Mouse (Mus musculus) embryonic facial prominence, embryonic 11.5 days (tissue): ENCODE measurements around the gene Me3. TPM values are rescaled to one million over a fixed set of nuclear protein-coding genes. Genes with fewer than 3 reads are reported as not detected.

Experiments
- ATAC-seq: fragments of 200-750 bp; cut with Nextera tagmentation; replicated peaks from 2 replicates; pipeline ENCODE4 v1.8.0; 2017; ENCODE audit warnings: low read depth; ENCODE audit not compliant: insufficient number of reproducible peaks, low FRiP score, low TSS enrichment
- DNase-seq: peaks from one replicate; pipeline ENCODE4 v3.0.0-alpha.2; 2015; ENCODE audit warnings: low spot score
- H3K27ac ChIP-seq: fragments of 300-500 bp; sonication (generic); replicated peaks from 2 replicates; pipeline ENCODE4 v1.5.1; 2014; ENCODE audit warnings: mild to moderate bottlenecking, low read depth, low read length, control low read depth
- H3K27me3 ChIP-seq: fragments of 300-500 bp; sonication (generic); 2 replicates; pipeline ENCODE4 v1.6.1; 2014; ENCODE audit warnings: mild to moderate bottlenecking, low read length, moderate library complexity, mixed read lengths; ENCODE audit not compliant: control insufficient read depth, insufficient read depth
- H3K36me3 ChIP-seq: fragments of 300-500 bp; sonication (generic); replicated peaks from 2 replicates; pipeline ENCODE4 v1.6.1; 2014; ENCODE audit warnings: low read depth, mild to moderate bottlenecking, low read length, moderate library complexity, mixed read lengths; ENCODE audit not compliant: control insufficient read depth, insufficient read depth
- H3K4me1 ChIP-seq: fragments of 300-500 bp; sonication (generic); 2 replicates; pipeline ENCODE4 v1.6.1; 2014; ENCODE audit warnings: low read length, mixed read lengths; ENCODE audit not compliant: control insufficient read depth, insufficient read depth
- H3K4me2 ChIP-seq: fragments of 300-500 bp; sonication (generic); 2 replicates; pipeline ENCODE4 v1.6.1; 2014; ENCODE audit warnings: low read depth, mild to moderate bottlenecking, control low read depth, low read length, moderate library complexity
- H3K4me3 ChIP-seq: fragments of 300-500 bp; sonication (generic); 2 replicates; pipeline ENCODE4 v1.5.1; 2014; ENCODE audit warnings: low read depth, low read length, control low read depth
- H3K9ac ChIP-seq: fragments of 300-500 bp; sonication (generic); replicated peaks from 2 replicates; pipeline ENCODE4 v1.6.1; 2014; ENCODE audit warnings: mild to moderate bottlenecking, control low read depth, low read length
- H3K9me3 ChIP-seq: fragments of 300-500 bp; sonication (generic); replicated peaks from 2 replicates; pipeline ENCODE4 v1.6.1; 2016; ENCODE audit warnings: mild to moderate bottlenecking, low read length, inconsistent platforms, mixed read lengths; ENCODE audit not compliant: control insufficient read depth
- WGBS: fragments of 180-500 bp; shearing (Covaris S2); extraction: QIAGEN DNeasy Blood & Tissue Kit; methylation state at CpG from one replicate; pipeline ENCODE4 v1.1.7; 2014; 5-methylcytosine and 5-hydroxymethylcytosine counted together
- polyA plus RNA-seq: library from polyadenylated mRNA; unstranded; fragments of >200 nt; fragmentation: Nextera tagmentation; extraction: Ambion mirVana; gene quantifications from 2 replicates; pipeline ENCODE4 v1.2.1, GENCODE M21; 2014

Gene Me3
- polyA plus RNA-seq, 1 experiment from 2014 or later = 0.77 TPM

DNA sequence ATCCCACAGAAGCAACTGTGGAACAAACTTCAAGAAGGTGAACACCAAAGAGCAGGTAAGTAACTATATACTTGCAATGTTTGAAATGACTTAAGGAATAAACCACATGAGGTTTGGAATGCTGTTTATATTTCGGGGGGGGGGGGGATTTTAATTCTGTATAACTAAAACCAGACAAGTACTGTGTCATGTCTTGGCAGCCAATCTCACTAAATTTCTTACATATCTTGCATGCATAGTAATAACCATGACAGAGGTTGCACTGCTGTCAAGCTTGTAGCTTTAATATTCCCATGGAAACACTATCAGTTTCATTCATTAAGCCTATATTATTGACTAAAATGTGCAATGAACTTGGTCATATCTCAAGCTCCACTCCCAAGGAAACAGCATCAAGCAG is 223.0 kb downstream of the Me3 start:
- DNase-seq (no peak), ATAC-seq (no peak)
- Histone ChIP-seq H3K36me3 (no peaks in the 10 kb centered on the region), H3K4me3 (no peak overlapping the region), H3K9me3 (no peaks in the 10 kb centered on the region), H3K27ac (no peak overlapping the region), H3K27me3 (no peaks in the 10 kb centered on the region), H3K4me2 (no peak overlapping the region), H3K9ac (no peak overlapping the region), H3K4me1 (no peaks in the 10 kb centered on the region)
- 81% methylated on average over 1 of the region's 1 CpGs for WGBS

DNA sequence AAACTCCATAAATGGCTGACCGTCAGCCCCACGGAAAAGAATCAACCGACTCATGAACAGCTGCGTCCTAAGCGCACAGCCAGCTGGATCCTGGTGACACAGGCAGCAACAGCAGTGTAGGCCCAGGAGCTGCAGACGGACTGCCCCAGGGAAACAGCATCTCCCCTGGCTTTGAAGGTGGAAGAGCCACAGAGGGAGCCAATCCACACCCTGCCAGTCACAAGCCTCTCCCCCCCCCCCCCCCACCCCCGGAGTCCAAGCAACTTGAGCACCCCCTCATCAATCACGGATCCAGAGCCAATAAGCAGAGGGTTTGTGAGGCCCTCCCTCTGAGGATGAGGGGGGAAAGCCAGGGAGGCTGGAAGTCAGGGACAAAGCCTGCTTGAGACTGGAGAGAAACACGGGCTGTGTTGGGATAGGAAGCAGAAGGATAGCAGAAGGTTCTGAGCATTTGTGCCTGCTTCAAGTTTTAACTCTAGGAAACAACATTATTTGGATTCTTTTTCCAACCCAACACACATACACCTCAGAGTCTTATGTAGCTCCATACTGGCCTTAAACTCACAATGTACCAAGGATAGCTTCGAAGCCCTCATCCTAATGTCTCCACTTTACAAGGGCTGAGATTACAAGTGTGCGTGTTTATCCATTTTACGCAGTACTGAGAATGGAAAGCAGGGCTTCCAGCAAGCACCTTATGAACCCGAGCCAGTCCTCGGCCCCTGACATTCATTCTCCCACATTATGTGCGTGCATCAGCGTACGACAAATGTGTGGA is 224.4 kb downstream of the Me3 start:
- no peaks in the 10 kb centered on the region for H3K27me3 ChIP-seq
- H3K9me3 ChIP-seq = no peaks in the 10 kb centered on the region
- H3K4me2 ChIP-seq = no peak overlapping the region
- H3K4me3 ChIP-seq = no peak overlapping the region
- no peaks in the 10 kb centered on the region for H3K4me1 ChIP-seq
- H3K36me3 ChIP-seq = no peaks in the 10 kb centered on the region
- ATAC-seq (peak; percentile 92), DNase-seq (peak; percentile 68)
- no peak overlapping the region for H3K9ac ChIP-seq
- WGBS = 50% methylated on average over 17 of the region's 17 CpGs
- no peak overlapping the region for H3K27ac ChIP-seq

DNA sequence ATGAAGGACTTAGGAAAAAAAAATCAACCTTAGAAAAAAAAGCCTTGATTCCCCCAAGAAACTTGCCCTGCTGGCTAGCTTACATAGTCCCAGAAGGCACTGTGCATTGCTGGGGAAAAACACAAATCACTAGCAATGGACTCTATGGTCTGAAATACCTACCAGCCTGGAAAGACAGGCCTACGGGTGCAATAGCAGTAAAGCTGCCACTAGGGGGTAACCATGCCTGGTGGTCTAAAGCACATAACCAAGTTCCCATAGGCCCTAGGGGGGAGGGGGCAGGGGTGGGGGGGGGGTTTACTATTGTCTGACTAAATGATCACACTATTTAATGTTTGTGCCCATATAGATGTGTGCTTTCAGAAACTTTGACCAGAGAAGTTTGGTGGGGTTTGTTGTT is 232.6 kb downstream of the Me3 start:
- no peak overlapping the region for H3K4me2 ChIP-seq
- H3K9ac ChIP-seq = no peak overlapping the region
- H3K36me3 ChIP-seq = no peaks in the 10 kb centered on the region
- 96% methylated on average over 1 of the region's 1 CpGs for WGBS
- no peak overlapping the region for H3K27ac ChIP-seq
- ATAC-seq (no peak), DNase-seq (no peak)
- H3K27me3 ChIP-seq = no peaks in the 10 kb centered on the region
- no peaks in the 10 kb centered on the region for H3K4me1 ChIP-seq
- no peak overlapping the region for H3K4me3 ChIP-seq
- H3K9me3 ChIP-seq = no peaks in the 10 kb centered on the region

DNA sequence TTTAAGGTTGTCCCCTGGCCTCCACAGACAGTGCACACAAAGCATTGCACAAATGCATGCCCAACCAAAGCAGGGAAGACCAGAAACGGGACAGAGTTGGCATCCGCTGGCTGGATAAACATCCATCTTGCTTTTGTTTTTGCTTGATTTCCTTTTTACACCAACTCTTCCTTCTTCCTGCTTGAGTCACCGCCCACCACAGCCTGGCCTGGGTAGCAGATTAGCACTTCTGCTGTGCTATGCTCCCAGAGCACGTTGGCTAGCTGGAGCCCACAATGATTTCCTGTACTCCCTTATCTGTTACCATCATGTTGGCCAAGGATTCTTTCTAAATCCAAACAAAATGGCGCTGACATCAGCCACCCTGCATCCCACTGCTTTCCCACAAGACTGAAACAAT is 235.0 kb downstream of the Me3 start:
- 79% methylated on average over 5 of the region's 5 CpGs for WGBS
- no peaks in the 10 kb centered on the region for H3K36me3 ChIP-seq
- ATAC-seq (no peak), DNase-seq (no peak)
- no peak overlapping the region for H3K27ac ChIP-seq
- H3K4me1 ChIP-seq = no peaks in the 10 kb centered on the region
- no peak overlapping the region for H3K4me2 ChIP-seq
- no peaks in the 10 kb centered on the region for H3K27me3 ChIP-seq
- no peaks in the 10 kb centered on the region for H3K9me3 ChIP-seq
- no peak overlapping the region for H3K4me3 ChIP-seq
- no peak overlapping the region for H3K9ac ChIP-seq

DNA sequence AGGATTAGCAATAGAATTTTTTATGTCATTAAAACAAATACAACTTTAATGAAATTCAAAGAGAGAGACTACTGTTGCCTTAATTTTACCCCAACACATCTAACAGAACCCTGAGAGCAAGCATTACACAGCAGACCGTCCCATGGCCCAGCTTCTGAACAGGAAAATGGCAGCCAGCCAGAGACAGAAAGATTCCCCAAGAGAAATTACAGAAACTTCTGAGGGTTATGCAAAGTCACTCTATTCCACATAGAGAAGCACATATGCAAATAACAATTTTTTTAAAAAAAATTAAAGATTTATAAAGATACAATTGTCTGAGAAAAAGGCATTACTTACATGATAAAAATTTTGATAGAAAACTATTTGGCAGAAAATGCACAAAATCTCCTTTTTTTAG is 247.5 kb downstream of the Me3 start:
- Histone ChIP-seq H3K4me1 (no peaks in the 10 kb centered on the region), H3K27me3 (no peaks in the 10 kb centered on the region), H3K4me3 (no peak overlapping the region), H3K9ac (no peak overlapping the region), H3K4me2 (no peak overlapping the region), H3K9me3 (no peaks in the 10 kb centered on the region), H3K36me3 (no peaks in the 10 kb centered on the region), H3K27ac (no peak overlapping the region)
- DNase-seq = no peak
- ATAC-seq = no peak
- 86% methylated on average over 1 of the region's 1 CpGs for WGBS

DNA sequence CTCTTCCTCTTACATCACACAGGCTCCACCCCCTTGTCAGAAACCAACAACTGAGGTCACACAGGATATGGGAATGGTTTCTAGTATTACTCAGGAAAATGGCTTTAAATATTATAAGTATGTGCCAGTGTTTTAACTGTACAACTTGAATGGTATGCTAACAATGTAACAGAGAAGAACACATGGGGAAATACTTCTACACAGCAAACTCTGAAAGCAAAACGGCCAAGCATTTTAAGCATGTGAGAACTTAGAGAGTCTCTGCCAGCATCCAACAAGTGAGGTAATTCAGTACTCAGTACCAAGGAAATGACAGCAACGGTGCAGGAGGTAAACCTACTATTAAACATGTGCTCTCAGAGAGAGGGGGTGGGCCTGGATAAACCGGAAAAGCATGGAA is 252.4 kb downstream of the Me3 start:
- no peak for ATAC-seq
- Histone ChIP-seq H3K27ac (no peak overlapping the region), H3K4me3 (no peak overlapping the region), H3K27me3 (no peaks in the 10 kb centered on the region), H3K36me3 (no peaks in the 10 kb centered on the region), H3K9ac (no peak overlapping the region), H3K4me2 (no peak overlapping the region), H3K4me1 (no peaks in the 10 kb centered on the region), H3K9me3 (no peaks in the 10 kb centered on the region)
- no peak for DNase-seq
- WGBS = 68% methylated on average over 3 of the region's 3 CpGs

DNA sequence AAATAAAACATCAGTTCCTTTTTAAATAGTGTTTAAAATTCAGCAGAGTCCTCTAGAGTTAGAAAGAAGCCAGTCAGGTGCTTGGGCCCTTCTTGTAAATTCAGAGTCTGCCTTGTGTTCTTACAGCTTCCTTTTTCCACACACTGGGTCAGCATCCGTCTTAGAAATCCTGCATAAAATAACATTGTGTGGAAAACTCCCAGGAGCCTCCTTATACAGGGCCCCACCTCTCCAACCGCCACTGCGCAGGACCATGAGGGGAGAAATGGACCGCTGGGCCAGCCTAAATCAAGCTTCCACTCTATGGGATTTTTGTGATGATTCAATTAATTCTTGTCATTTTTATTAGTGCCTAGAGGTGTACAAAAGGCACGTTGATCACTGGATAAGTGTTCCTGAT is 259.2 kb downstream of the Me3 start:
- DNase-seq = no peak
- Histone ChIP-seq H3K27me3 (no peaks in the 10 kb centered on the region), H3K9me3 (no peaks in the 10 kb centered on the region), H3K9ac (no peak overlapping the region), H3K27ac (no peak overlapping the region), H3K4me1 (no peaks in the 10 kb centered on the region), H3K36me3 (no peaks in the 10 kb centered on the region), H3K4me2 (no peak overlapping the region), H3K4me3 (no peak overlapping the region)
- 84% methylated on average over 5 of the region's 5 CpGs for WGBS
- ATAC-seq = no peak

DNA sequence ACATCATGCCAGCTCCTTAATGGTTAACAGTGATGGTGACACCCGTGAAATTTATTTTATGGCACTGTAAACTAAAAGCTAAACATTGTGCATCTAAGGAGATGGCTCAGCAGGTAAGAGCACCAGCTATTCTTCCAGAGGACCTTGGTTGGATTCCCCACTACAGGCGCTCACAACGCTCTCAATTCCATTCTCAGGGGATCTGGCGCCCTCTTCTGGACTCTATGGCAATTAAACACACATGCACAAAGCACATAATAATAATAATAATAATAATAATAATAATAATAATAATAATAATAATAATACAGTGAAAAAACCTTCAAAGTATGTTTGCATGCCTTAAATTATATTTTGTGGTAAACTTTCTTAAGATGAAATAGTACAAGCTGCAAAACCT is 259.7 kb downstream of the Me3 start:
- Histone ChIP-seq H3K36me3 (no peaks in the 10 kb centered on the region), H3K4me1 (no peaks in the 10 kb centered on the region), H3K9ac (no peak overlapping the region), H3K4me3 (no peak overlapping the region), H3K27me3 (no peaks in the 10 kb centered on the region), H3K27ac (no peak overlapping the region), H3K9me3 (no peaks in the 10 kb centered on the region), H3K4me2 (no peak overlapping the region)
- ATAC-seq = no peak
- 29% methylated on average over 4 of the region's 4 CpGs for WGBS
- peak; percentile 53 for DNase-seq
